Mouse (Mus musculus): ENCODE data around the gene Apod.
"Not testable (repeated sequence)": the region's sequence is repeated elsewhere in the genome, so short reads cannot be mapped to it uniquely, and the experiment has no call there.

Gene Apod

DNA sequence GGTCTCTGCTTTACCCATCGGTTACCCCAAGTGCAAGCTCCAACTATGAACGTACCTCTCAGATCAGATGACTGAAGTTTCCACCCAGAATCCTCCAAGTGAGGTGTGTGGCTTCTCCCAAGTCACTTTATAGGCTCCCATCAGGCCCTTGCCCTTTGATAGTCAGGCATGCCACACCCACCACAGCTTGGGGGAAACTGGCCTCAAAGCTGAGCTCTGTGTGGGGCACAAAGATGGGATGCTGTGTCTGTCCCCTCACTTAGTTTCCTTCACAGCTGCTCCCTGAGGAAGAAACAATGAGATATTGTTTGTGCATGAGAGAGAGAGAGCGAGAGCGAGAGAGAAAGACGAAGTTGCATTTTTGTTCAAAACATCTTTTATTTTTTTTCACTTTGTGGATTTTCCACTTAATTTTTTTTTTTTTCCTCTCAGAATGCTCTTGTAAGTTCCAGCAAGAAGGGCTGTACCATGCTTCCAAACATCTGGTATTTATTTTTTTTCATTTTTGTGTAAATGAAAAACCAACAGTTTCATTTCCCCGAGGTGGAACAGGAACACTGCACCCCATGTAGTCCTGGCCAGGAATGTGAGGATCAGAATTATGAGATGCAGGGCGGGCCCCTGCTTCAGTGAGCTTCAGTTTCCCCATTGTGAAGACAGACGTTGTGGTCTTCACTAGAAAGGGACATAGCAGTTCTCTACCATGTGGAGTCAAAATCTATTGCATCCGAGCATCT is at the start of gene Apod:
Gene Apod (minus strand): TSS at position 312 of the 737 bp plus-strand sequence.
- DNase-seq (ENCODE audit: low spot score in 2 of 2), result no peak

DNA sequence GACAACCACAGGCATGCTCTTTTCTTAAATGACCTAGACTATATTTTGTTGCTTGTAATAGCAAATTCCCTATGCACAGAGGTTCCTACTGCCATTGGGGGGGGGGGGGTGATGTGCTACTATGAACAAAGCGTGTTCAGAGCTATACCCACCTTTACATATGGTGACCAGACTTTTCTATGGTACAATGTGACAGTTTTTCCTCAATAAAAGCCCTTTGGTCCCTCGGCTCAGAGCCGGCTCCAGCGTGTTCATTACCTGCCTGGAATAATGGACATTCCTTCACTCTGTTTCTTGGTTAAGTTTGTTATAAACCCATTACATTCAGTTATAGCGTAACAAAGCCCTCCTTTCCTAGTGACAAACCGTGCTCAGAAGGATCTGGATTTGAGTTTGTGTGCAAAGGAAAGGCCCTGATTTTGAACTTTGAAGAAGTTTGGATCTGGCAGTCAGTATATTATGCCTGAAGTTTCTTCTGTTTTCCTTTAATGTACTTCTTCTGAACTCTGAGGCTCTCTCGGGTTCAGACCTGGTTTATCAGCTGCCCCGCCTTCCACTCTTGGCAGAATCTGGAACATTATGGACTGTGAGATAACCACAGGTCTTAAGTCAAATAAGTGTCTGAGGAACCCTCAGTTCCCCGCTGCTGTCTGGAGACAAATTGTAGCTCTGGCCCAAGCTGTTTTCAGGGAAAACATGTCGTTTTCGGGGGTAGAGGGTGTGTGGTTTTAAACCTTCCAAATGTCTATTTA is 49.3 kb upstream of the Apod start:
- no peak for DNase-seq (ENCODE audit: low spot score in 2 of 2)

DNA sequence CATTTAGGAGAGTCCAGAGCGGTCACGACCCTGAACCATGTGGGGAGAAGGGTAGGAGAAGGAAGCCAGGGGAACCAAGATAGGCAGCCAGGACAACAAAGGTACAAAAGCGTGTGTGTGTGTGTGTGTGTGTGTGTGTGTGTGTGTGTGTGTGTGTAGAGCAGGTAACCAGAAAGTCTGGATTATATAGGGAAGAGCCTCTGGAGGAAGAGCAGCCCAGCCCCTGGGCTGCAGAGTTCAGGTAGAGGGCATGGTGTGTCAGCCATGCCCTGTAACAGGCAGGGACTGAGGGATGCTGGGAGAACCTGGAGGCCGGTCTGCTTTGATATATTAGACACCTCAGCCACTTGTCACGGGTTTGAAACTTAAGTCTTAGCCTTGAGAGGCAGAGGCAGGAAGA is 44.9 kb upstream of the Apod start:
- DNase-seq (ENCODE audit: low spot score in 2 of 2), result no peak

DNA sequence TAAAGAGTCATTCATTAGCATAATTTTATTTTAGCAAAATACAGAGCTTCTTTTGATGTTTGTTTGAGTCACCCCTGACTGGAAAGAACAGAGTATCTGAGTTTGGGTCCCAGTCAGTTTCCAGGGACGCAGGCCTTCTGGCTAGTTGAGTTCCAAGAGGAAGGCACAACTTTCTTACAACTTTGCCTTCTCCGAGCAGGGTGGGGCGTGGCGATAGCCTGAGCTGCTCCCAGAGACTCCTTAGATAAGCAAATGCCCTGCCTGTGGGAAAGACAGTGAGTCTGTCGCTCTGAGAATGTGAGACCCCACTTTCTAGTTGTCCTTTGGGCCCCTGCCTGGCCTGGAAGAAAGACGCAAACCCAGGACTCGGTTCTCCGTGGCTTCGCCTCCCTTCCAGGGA is 44.4 kb upstream of the Apod start:
- no peak for DNase-seq (ENCODE audit: low spot score in 2 of 2)

DNA sequence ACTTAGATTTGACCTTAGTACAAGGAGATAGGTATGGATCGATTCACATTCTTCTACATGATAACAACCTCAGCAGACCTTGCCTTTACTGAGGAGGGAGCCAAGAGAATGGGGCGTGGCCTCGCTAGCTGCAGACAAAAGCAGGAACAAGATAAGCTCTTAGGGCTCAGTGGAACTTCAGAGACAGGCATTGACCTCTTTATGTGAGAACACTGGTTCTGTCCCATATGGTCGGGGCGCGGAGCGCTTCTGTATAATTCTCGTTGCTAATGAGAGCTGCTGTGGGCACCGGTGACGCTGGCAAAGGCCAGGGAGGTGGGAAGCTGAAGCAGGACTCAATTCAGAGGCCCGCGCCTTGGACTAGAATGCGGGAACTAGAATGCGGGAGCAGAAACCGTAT is 44.0 kb upstream of the Apod start:
- no peak for DNase-seq (ENCODE audit: low spot score in 2 of 2)

DNA sequence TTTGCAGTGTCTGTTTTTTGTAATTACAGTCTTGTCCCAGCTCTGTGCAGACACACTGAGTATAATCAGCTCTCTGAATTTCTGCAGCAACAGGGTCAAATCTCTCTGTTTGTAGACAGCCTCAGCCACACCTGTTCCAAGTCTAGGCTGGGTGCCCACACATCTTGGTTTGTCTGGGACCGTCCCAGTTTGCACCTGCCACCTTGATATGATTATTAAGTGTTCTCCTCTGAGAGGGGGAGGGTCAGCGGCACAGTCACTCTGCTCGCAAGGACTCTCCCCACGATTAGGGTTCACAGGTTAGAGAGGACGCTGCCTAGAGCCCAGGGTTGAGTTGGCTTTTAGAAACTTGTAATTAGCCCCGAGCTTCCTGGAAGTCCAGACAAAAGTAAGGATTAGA is 41.3 kb upstream of the Apod start:
- DNase-seq (ENCODE audit: low spot score in 2 of 2), result no peak

DNA sequence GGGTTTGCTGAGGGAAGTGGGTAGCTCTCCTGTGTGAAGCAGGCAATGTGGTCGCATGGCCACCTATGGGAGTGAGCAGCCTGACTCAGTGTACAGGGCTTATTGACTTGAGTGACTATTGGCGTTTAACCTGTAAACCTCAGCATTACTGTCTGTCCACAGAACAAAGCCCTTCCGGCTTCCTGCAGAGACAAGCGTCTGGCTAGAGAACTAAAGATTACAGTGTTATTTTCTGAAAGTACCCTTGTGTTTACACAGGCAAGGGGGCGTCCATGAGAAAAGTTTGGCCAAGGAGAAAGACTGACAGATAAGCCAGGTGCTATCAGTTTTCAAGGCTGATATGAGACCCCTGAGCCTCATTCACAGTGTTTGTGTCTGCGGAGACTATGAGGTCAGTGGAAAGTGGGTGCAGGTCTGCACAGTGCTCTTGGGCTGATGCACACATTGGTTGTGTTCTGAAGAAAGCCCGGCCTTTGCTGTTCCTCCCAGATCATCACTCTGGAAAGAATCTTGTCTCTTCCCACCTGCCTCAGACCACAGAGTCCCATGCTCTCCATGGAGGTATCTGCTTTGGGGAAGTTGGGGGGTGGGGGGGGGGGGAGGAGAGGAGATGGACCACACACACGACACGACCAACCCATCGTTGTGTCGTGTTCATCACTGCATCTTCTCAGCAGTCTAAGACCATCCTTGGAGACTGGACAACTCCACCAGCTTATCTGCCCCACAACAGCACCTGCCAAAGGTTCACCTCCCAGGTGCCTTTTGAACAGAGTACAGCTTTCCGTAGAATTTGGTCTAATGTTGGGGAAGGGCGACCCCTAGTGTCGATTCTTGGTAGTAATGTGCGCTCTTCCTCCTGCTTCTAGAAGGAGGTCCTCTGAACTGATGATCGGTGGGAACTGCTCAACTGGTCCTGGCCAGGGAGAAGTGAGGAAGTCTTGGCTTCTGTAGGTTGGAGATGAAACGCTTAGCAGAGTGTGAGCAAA is 40.0 kb upstream of the Apod start:
- DNase-seq (ENCODE audit: low spot score in 2 of 2), result peak; percentile 39 to 56

DNA sequence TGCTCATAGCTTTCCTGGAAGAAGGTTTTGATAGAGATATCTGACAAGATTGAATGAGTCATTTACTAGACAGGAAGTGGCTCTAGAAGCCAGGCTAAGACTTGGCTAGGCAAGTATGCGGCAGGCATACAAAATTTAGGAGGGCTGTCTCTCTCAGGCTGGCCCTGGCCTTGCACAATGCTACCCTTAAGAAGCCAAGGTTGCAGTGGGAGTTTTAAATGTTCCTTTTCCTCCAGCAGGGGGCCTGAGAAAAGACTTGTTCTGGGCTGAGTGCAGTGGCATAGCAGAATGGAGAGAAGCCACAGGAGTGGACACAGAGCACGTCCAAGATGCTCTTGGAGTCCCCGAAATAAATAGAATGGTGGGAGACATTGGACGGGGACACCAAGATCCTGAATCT is 38.4 kb upstream of the Apod start:
- DNase-seq (ENCODE audit: low spot score in 2 of 2), result peak in 1 of 2 experiments; percentile 13

DNA sequence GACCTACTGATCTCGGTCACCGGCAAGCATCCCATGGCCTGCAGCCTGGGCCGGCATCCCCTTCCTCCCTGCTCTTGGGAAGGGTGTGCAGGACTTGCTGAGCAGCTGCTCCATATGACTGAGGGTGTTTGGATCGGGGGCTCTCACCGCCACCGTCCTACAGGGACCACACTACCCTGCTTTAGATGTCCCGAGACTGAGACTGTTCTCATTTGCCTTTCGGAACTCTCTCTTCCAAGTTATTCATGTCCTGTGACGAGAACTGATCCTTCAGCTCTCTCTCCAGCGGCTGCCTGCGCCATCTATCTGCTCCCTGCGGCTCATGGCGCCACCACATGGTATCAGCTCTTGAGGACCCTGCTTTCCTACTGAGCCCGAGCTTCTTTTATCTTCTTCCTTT is 33.0 kb upstream of the Apod start:
- DNase-seq (ENCODE audit: low spot score in 2 of 2), result no peak

DNA sequence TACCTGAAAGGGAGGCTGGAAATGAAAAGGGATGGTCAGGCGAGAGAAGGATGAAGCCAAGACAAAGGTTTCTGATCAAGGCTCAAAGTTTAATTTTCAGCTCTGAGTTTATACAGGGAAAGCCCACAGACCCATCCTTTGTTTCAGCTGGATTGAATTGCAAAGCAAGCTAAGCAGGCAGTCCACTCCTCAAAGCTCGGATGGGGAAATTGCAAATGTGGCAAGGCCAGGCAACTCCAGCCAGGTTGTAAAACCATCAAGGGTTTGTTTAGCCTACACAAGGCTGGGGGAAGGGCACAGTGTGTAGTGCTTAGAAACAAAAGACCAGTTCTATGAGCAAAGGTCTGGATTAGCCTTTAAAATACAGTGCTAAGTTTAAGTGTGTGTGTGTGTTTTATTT is 28.4 kb upstream of the Apod start:
- no peak for DNase-seq (ENCODE audit: low spot score in 2 of 2)

DNA sequence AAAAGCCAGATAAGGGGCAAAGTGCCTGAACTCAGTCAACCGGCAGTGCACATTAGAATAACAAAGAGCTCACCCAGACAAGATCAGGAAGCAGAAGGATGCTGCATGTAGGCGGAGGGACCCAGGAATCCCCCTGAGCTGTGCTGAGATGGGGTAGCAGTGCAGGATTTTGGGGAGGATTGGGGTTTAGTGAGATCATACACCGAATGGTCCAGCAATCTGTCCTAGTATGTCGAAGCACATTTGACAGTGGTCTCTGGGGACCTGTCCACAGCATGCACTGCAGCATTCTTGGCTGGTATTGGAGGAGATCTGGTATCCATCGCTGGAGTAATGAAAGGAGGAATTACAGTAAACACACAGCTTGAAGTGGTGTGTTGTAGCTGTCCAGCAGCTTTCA is 27.9 kb upstream of the Apod start:
- no peak for DNase-seq (ENCODE audit: low spot score in 2 of 2)

DNA sequence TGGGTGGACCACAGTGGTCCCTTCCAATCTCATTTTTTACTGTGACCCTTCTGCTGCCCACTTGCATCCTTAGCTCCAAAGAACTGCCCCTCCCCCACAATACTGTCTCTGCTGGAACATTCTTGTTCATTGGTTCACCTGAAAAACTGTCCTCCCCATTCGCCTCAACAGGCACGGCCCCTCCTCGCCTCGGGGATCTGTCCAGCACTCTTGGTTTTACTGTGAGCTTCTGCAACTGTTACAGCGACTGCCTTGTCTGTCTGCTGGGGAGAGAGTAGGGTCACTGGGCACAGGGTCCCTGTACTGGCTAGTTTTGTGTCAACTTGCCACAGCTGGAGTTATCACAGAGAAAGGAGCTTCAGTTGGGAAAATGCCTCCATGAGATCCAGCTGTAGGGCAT is 24.7 kb upstream of the Apod start:
- no peak for DNase-seq (ENCODE audit: low spot score in 2 of 2)

DNA sequence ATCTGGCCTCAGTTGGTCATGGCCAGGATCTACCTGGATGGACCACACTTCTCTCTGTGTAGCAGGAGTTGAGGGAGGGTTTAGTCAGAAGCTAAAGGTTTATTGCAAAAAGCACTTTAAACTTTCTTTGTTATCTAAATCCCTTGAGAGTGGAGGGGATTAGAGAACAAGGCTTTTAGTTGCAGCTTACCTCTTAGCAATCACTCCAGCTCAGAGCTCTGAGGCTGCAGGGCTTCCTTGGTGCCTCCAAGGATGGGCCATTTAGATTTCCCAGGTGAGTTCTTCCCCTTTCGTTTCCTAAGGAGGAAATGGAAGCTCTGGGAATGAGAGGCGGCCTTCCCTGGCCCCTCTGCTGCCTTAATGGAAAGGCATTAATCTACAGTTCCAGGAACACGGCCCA is 23.3 kb upstream of the Apod start:
- DNase-seq (ENCODE audit: low spot score in 2 of 2), result no peak

DNA sequence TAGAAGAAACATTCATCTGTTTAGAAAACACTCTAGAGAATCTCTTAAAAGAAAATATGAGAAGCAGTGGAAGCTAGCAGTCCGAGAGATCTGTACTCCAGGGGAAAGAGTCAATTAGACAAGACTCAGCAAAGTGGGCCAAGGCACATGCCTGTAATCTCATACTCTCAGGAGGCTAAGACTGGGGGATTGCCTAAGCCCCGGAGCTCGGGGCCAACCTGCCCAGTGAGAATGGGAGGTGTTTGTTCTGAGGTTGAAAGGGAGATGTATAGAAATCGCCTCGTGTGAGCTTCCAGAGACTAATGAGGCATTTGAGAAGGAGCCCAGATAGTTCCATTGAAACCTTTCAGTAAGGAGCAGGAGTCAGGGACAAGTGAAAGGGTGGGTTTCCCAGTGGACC is 20.2 kb upstream of the Apod start:
- DNase-seq (ENCODE audit: low spot score in 2 of 2), result no peak

DNA sequence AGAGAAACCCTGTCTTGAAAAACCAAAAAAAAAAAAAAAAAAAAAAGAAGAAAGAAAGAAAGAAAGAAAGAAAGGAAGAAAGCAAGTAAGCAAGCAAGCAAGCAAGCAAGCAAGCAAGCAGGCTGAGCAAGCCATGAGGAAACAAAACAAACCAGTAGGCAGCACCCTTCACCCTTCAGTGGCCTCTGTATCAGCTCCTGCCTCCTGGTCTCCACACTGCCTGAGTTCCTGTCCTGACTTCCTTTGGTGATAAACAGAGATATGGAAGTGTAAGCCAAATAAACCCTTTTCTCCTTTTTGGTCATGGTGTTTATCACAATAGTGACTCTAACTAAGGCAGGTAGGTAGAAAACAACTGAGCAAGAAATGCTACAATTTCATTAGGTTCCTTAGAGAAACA is 18.0 kb upstream of the Apod start:
- DNase-seq (ENCODE audit: low spot score in 2 of 2), result no peak

DNA sequence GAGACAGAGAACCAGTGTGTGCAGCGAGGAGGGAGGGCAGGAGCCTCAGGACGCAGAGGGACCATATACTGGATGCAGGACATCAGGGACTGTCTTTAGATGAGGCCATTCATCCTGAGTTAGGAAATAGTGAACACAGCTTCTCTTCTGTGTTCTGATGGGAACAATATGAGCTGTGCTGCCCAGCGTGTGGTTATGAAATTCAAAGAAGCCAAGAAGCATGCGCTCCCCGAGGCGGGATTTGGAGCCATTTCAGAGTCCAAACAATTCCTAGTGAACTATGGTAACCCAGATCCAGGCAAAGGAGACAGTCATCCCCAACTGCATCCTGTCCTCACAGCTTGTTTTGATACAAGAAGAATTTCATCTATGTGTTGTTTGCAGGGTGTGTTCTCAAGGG is 16.4 kb upstream of the Apod start:
- DNase-seq (ENCODE audit: low spot score in 2 of 2), result not testable (repeated sequence)

DNA sequence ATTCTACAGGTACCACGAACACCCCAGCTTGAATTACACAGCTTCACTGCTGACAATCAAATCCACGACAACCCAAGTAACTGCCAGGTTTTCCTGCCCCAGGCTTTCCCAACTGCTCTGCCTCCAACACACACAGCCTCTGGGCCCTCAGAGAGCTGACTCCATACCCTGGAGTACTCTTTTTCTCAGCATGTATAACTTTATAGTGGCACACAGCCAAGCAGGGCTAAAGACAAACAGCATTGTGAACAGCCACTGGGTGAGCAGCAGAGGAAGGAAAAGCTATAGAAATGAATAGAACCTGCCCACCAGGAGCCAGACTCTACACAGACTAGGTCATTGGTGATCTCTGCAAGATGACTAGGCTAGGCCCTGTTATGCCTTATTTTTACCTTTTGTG is 15.1 kb upstream of the Apod start:
- DNase-seq (ENCODE audit: low spot score in 2 of 2), result no peak

DNA sequence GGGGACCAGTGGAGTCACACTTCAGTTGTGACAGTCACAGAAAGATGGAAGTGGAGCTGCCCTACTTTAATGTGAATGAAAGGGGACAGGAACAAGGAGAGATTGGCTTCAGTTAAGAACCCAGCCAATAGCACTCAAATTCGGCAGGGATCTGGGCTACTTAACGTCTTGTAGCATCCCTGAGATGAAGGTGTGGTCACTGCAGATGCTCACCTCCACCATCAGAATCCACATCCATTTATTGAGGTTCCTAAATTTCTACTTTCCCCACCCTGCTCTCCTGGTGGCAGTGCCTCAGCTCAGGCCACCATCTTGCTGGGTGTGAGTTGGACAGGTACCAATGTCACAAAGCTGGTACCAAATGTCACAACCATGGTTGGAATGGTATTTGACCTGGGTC is 13.3 kb upstream of the Apod start:
- DNase-seq (ENCODE audit: low spot score in 2 of 2), result no peak

DNA sequence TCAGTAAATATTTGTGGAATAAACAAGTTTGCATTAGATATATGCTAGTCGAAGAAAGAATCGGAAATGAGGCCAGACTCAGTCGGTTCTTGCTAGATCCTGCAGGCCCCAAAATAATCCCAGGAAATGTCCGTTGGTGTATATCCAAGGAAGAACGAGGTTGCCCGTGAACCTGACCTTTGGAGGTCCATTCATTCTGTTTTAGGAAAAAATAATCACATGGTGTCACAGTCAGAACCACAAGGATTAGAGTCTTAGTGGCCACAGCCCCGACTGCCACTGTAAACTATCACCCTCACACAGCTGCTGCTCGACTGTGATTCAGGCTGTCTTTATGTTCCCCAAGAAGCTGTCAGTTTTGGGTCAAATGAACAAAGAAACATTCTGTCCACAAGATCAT is 12.8 kb upstream of the Apod start:
- no peak for DNase-seq (ENCODE audit: low spot score in 2 of 2)

DNA sequence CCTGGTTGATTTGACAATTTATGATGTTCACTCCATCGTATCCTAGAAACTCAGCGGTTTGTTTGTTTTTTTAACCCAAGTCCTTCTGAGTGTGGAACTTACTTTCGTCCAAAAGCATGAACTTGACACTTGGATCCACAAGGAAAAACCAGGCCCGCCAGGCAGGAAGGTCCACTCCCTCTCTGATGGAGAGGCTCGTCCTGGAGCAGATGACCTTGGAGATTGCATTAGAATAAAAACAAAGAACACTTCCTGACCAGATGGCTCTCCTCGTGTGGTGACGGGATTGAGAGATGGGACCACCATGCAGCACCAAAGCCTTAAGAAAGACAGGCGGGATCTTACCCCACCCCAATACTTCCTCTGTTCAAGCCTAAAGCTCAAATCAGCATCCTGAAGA is 12.1 kb upstream of the Apod start:
- DNase-seq (ENCODE audit: low spot score in 2 of 2), result no peak

DNA sequence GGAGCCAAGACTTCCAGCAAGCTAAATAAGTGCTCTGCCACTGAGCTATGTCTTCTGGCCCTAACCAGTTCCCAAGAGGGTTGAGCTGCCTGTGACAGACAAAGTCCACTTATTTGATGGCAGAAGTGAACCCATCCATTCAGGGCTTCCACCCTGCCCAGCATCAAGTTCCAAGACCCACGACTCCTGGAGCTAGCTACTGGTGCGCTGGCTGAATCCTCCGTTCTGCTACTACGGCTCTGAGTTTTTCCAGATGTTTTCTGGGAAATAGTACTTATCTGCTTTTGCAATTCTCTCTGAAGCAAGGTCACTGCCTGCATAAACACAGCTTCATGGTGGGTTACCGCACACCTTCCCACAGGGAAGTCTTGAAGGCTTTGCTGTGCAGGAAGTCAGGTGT is 11.4 kb upstream of the Apod start:
- DNase-seq (ENCODE audit: low spot score in 2 of 2), result no peak

DNA sequence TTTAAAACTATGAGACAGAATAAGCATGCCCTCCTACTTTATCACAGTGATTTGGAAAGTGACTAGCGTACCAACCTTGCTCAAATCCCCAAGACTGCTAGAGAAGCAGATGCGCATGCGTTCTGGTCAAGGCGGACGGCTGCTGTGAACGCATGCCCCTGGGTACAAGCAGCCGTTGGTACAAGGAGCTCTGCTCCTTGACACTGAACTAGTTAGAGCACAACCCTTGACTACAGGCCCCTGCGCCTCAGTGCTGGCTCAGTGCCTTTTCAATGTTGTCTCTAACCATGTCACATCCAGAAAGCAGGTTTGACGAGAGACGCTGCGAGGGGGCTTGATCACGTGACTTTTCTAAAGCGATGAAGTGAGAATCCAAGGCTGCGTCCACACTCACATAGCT is 10.5 kb upstream of the Apod start:
- DNase-seq (ENCODE audit: low spot score in 2 of 2), result no peak

Measured in spleen, postnatal 36 days (tissue).